Mouse (Mus musculus): Measurements from ENCODE around the gene Vps16.

DNA sequence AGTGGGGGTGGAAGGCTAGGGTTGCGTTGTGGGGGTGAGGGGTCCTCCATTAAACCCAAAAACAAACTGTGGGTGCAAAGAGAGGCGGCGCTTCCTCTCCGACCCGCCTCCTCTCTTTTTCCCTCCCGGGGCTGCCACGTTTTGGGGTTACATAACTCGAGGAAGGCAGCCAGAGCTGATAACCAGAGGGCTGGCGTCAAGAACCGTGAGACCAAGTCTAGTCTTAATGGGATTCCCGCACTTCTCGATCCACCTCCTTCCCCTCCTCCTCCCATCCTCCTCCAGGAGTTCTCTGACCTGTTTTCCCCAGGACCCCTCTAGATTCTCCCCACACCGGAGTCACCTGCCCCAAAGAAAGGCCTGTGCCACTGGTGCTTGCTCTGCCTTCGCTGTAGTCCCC, 26.0 kb upstream of the Vps16 start:
- TF ChIP-seq CTCF (IDR thresholded peaks at IDR 0.05; ENCODE audit: extremely low read depth, insufficient read length, insufficient replicate concordance, low read depth, low read length) (no peak), POLR2A (IDR thresholded peaks at IDR 0.05; ENCODE audit: low read depth, low read length) (no peak)

Measured in small intestine, adult 2 months (tissue).